Mouse (Mus musculus) Patski (cell line): ENCODE measurements around the gene Fam131c. TPM values are rescaled to one million over a fixed set of nuclear protein-coding genes. Genes with fewer than 3 reads are reported as not detected.

ENCODE experiments used
- ATAC-seq: fragments of 100-300 bp; one replicate; pipeline ENCODE4 v1.8.0; 2021
- CTCF ChIA-PET: fragments of 350-600 bp; sonication (Branson Sonifier 250); formaldehyde crosslinking; loops from one replicate; lab custom pipeline; 2022; ENCODE audit warnings: inconsistent platforms; lab: Charles Lee
- POLR2A ChIA-PET: fragments of 350-600 bp; sonication (Branson Sonifier 250); formaldehyde crosslinking; loops from one replicate; lab custom pipeline; 2022; ENCODE audit warnings: antibody characterized with exemption, inconsistent platforms; lab: Charles Lee
- DNase-seq: peaks from one replicate; pipeline ENCODE4 v3.0.0-alpha.2; 2011; ENCODE audit warnings: low read depth, low spot score
- H3K27me3 ChIP-seq: fragments of 371-371 bp; one replicate; pipeline ENCODE4 v1.5.1; 2021
- CTCF ChIP-seq: fragments of 100-300 bp; IDR thresholded peaks from one replicate; pipeline ENCODE4 v1.5.1; 2021
- in situ Hi-C: fragments of 300-500 bp; cut with MboI; formaldehyde crosslinking; loops from 3 replicates; pipeline ENCODE4 v1.11.1; 2018; ENCODE audit warnings: low pct_unique_long_range_greater_than_20kb, mixed read lengths
- polyA plus RNA-seq: library from polyadenylated mRNA; unstranded; gene quantifications from one replicate; pipeline ENCODE4 v1.2.3, GENCODE M21; 2021

Fam131c gene
- polyA plus RNA-seq = 0.60 TPM

GRCm38 (mm10) chr4:141367997-141368791 is at the start of gene Fam131c:
TSS of gene Fam131c (plus strand) at chr4:141368220.
- CTCF ChIA-PET = no interaction called here

GRCm38 (mm10) chr4:141322526-141322925 is 45.5 kb upstream of the Fam131c start:
- H3K27me3 ChIP-seq = no peaks in the 10 kb centered on the region
- no peak for DNase-seq
- no peak for ATAC-seq
- TF ChIP-seq CTCF = no peak
- ChIA-PET CTCF (no interaction called here), POLR2A (no interaction called here)
- in situ Hi-C loops = no loop called here

More at GRCm38 (mm10) chr4:141367997-141368791, at the start of gene Fam131c:
- no peak for DNase-seq
- H3K27me3 ChIP-seq = no peaks in the 10 kb centered on the region
- POLR2A ChIA-PET = no interaction called here
- TF ChIP-seq CTCF = no peak
- no peak for ATAC-seq
- in situ Hi-C loops = loop anchor here (10.0 kb wide), 1 partner anchor 223 kb away; the partner anchor contains the start of gene Fbxo42

- TF ChIP-seq CTCF = no peak
- ChIA-PET POLR2A (no interaction called here), CTCF (no interaction called here)
- in situ Hi-C loops = no loop called here
- DNase-seq = no peak
- ATAC-seq = no peak
- H3K27me3 ChIP-seq = no peaks in the 10 kb centered on the region
Observed at GRCm38 (mm10) chr4:141324771-141325191, 43.2 kb upstream of the Fam131c start.

- no peak for DNase-seq
- CTCF ChIA-PET = no interaction called here
- no peak for TF ChIP-seq CTCF
- POLR2A ChIA-PET = interaction anchor here (0.7 kb wide), 1 partner anchor 186 kb away, joined by 3 read pairs; no protein-coding TSS in a partner anchor
- in situ Hi-C loops = no loop called here
- ATAC-seq = no peak
- H3K27me3 ChIP-seq = no peaks in the 10 kb centered on the region
Observed at GRCm38 (mm10) chr4:141325636-141326035, 42.4 kb upstream of the Fam131c start.

GRCm38 (mm10) chr4:141327075-141327474 is 40.9 kb upstream of the Fam131c start:
- CTCF ChIA-PET = no interaction called here
- no peak for ATAC-seq

GRCm38 (mm10) chr4:141328742-141329141 is 39.3 kb upstream of the Fam131c start:
- no peaks in the 10 kb centered on the region for H3K27me3 ChIP-seq
- TF ChIP-seq CTCF = no peak
- ChIA-PET POLR2A (no interaction called here), CTCF (no interaction called here)
- in situ Hi-C loops = no loop called here
- ATAC-seq (no peak), DNase-seq (no peak)

More at GRCm38 (mm10) chr4:141327075-141327474, 40.9 kb upstream of the Fam131c start:
- POLR2A ChIA-PET = no interaction called here
- in situ Hi-C loops = no loop called here
- DNase-seq = no peak
- no peak for TF ChIP-seq CTCF
- no peaks in the 10 kb centered on the region for H3K27me3 ChIP-seq

- DNase-seq (no peak), ATAC-seq (peak; percentile 92)
- CTCF ChIA-PET = no interaction called here
- POLR2A ChIA-PET = no interaction called here
- TF ChIP-seq CTCF = no peak
- in situ Hi-C loops = no loop called here
- H3K27me3 ChIP-seq = no peaks in the 10 kb centered on the region
Observed at GRCm38 (mm10) chr4:141329968-141330367, 38.1 kb upstream of the Fam131c start.

- H3K27me3 ChIP-seq = no peaks in the 10 kb centered on the region
- no peak for TF ChIP-seq CTCF
- ChIA-PET POLR2A (no interaction called here), CTCF (no interaction called here)
- in situ Hi-C loops = no loop called here
- ATAC-seq = no peak
- DNase-seq = no peak
Observed at GRCm38 (mm10) chr4:141331446-141331845, 36.6 kb upstream of the Fam131c start.

- TF ChIP-seq CTCF = no peak
- POLR2A ChIA-PET = no interaction called here
- CTCF ChIA-PET = no interaction called here
- in situ Hi-C loops = no loop called here
- DNase-seq = no peak
- ATAC-seq = no peak
- no peaks in the 10 kb centered on the region for H3K27me3 ChIP-seq
Observed at GRCm38 (mm10) chr4:141332258-141332657, 35.8 kb upstream of the Fam131c start.

GRCm38 (mm10) chr4:141334695-141335094 is 33.3 kb upstream of the Fam131c start:
- no peak for ATAC-seq
- ChIA-PET CTCF (interaction anchor here (1.3 kb wide), 1 partner anchor 61 kb away, joined by 3 read pairs; no protein-coding TSS in a partner anchor), POLR2A (interaction anchor here (0.7 kb wide), 1 partner anchor 25 kb away, joined by 3 read pairs; no protein-coding TSS in a partner anchor)
- no peak for TF ChIP-seq CTCF
- DNase-seq = no peak
- H3K27me3 ChIP-seq = no peaks in the 10 kb centered on the region
- in situ Hi-C loops = no loop called here

- in situ Hi-C loops = no loop called here
- TF ChIP-seq CTCF = no peak
- POLR2A ChIA-PET = no interaction called here
- CTCF ChIA-PET = interaction anchor here (1.3 kb wide), 1 partner anchor 61 kb away, joined by 3 read pairs; no protein-coding TSS in a partner anchor
- no peak for ATAC-seq
- DNase-seq = no peak
- no peaks in the 10 kb centered on the region for H3K27me3 ChIP-seq
Observed at GRCm38 (mm10) chr4:141335263-141335796, 32.7 kb upstream of the Fam131c start.
